Mouse (Mus musculus) regulatory T cell (primary cell): ENCODE measurements at regions not wholly inside any gene's neighbourhood (a gene's known extent, or its start where the extent isn't known, plus 50 kb on each side); places are given as distances from the start of the nearest gene placed in this dataset.

Source experiments
- in situ Hi-C: fragments of 300-600 bp; cut with MboI, MseI; formaldehyde crosslinking; loops from one replicate; pipeline ENCODE4 v1.15.1; 2025; ENCODE audit warnings: high pct_unique_total_duplicates

GRCm38 (mm10) chr4:53220809-53221208 is 61.1 kb upstream of the Abca1 start:
- in situ Hi-C loops = no loop called here

DNA sequence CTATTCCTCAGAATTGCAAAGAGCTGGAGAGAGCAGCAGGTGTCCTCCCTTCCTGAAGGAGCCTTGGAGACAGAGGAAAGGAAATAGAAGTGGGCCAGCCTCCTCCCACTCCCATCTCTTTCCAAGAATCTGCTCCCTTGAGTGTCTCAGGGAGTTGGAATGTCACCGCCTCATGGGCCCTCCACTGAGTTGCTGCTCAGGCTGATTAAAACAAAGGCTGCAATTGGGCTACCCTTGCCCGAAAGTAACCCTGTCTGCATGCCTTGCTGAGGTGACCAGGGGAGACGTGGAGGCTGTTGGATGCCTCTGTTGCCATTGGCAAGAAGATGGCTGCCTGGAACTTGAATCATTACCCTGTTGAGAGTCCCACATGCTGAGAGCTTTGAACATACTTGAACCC is 59.7 kb upstream of the Abca1 start:
- in situ Hi-C loops = loop anchor here (5.0 to 10.0 kb wide), 2 partner anchors 108 to 215 kb away; no protein-coding TSS in a partner anchor

DNA sequence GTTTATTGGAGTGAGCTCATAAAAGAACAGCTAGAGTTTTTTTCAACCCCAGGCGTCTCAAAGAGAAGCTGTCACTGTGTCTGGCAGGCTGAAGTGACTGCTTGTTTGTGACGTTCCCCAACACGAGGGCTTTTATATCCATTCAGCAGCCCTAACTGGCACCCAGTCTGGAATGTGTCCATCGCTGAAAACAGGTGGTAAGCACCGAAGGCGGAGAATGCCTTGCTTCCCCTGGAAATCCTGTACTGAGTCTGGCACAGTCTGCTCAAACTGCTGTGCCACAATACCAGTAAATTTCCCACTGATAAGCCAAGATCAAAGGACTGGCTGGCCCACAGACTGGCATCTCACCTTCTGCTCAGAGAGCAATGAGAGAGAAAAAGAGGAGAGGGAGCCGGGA is 59.1 kb upstream of the Abca1 start:
- in situ Hi-C loops = loop anchor here (5.0 to 10.0 kb wide), 2 partner anchors 109 to 216 kb away; no protein-coding TSS in a partner anchor

DNA sequence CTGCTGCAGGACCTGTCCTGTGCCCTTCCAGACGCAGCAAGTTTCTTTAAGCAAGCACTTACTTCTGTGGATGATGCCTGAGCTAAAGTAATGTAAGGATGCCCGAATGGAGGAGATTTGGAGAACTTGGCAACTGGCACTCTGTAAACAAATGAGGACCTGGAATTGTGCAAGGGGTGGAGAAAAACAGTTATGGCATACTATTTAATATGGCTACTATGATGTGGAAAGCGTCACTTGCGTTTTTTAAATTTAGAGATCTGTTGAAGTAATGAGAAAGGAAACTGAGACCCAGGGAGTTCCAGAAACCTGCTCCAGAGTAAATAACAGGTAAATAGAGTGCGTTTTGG is 58.6 kb upstream of the Abca1 start:
- in situ Hi-C loops = loop anchor here (5.0 to 10.0 kb wide), 2 partner anchors 109 to 217 kb away; no protein-coding TSS in a partner anchor

DNA sequence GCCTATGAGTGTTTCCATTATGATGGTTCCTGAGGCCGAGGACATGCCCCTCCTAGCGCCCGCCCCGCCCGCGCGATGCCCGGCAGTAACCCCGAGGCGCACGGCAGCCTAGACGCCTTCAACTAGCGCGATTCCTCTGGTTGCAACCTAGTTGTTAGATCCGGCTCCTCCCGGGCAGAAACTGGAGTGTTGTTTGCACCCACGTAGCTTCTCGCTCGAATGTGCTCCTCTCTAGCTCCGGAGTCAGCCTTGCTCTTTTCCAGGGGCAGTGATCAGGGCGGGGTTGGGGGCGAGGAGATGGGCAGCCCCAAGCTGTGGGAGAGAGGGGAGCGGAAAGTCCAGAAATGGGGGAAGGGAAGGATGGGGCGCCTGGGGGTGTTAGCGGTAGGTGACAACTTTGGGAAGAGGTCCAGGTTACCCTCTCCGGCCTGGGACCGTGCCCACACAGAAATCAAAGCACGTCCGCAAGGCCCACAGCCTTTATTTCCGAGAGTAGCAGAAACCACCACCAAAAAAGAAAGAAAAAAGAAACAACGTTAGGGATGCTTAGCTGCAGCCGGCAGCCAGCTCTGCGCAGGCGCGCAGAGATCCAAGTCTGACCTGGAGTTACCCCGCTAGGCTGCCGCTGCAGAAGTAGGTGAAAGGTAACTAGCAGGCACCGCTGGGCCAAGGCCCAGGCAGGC is 58.1 kb upstream of the Abca1 start:
- in situ Hi-C loops = loop anchor here (5.0 to 10.0 kb wide), 2 partner anchors 110 to 217 kb away; no protein-coding TSS in a partner anchor

- in situ Hi-C loops = loop anchor here (10.0 kb wide), 1 partner anchor 222 kb away; no protein-coding TSS in a partner anchor
These were observed 52.8 kb upstream of the Abca1 start for GRCm38 (mm10) chr4:53212541-53212940.

DNA sequence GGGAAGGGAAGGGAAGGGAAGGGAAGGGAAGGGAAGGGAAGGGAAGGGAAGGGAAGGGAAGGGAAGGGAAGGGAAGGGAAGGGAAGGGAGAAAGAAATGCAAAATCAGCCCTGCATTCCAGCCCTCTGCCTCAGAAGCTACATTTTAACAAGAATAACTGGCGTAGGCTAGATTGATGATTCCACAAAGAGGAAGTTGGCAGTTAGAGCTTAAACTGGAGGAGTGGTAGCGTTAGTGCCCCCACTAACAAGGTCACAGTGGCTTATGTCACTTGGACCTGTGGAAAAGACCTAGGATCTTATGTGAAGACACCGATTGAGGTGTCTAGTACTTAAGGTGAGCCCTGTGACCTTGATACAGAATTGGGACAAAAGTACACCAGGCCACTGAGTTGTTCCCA is 51.0 kb upstream of the Abca1 start:
- in situ Hi-C loops = loop anchor here (10.0 kb wide), 1 partner anchor 224 kb away; no protein-coding TSS in a partner anchor
